Mouse (Mus musculus): ENCODE measurements around the gene Olfr685.

GRCm38 (mm10) chr7:105141275-105141674 lies 44.5 kb downstream of the Olfr685 start:
- TF ChIP-seq POLR2AphosphoS2 (IDR thresholded peaks at IDR 0.05; ENCODE audit: insufficient read length, low read depth) (no peak), TCF12 (IDR thresholded peaks at IDR 0.05; ENCODE audit: insufficient read depth, poor library complexity, severe bottlenecking) (no peak), POLR2A (IDR thresholded peaks at IDR 0.05; ENCODE audit: insufficient read length, low read depth) (no peak), USF1 (IDR thresholded peaks at IDR 0.05; ENCODE audit: low read depth) (no peak), TCF3 (IDR thresholded peaks at IDR 0.05; ENCODE audit: insufficient read length, low read depth) (no peak), MAX (IDR thresholded peaks at IDR 0.05; ENCODE audit: low read depth) (no peak), MYOD1 (IDR thresholded peaks at IDR 0.05; ENCODE audit: control insufficient read depth in 1 of 3, insufficient read length in 2 of 3, low read depth in 2 of 3) (no peak), MYOG (IDR thresholded peaks at IDR 0.05; ENCODE audit: control insufficient read depth in 1 of 3, insufficient read depth in 1 of 3, insufficient read length in 2 of 3, low read depth in 2 of 3) (no peak), E2F4 (IDR thresholded peaks at IDR 0.05; ENCODE audit: insufficient read depth) (no peak), SRF (IDR thresholded peaks at IDR 0.05; ENCODE audit: control insufficient read depth, insufficient read length, low read depth) (no peak), CEBPB (IDR thresholded peaks at IDR 0.05; ENCODE audit: insufficient read depth, poor library complexity, severe bottlenecking) (no peak)
